Mouse (Mus musculus) common myeloid progenitor, adult 5-6 weeks (primary cell): ENCODE results near the gene Lifr. TPM values are rescaled to one million over a fixed set of nuclear protein-coding genes. Genes with fewer than 3 reads are reported as not detected.

Experiments
- ATAC-seq: replicated peaks from 2 replicates; pipeline ENCODE4 v1.8.0; 2016; ENCODE audit warnings: low read depth, mild to moderate bottlenecking, moderate TSS enrichment, inconsistent platforms; ENCODE audit not compliant: poor library complexity, severe bottlenecking
- total RNA-seq: library from RNA; stranded (forward); fragments of 200-1000, 187-1606 nt; gene quantifications from 2 replicates; pipeline ENCODE4 v1.2.3, GENCODE M21; 2017

Gene Lifr
- total RNA-seq, 1 experiment from 2014 or later = 0.41 TPM

GRCm38 (mm10) chr15:7079631-7080337 lies 10.6 kb upstream of the Lifr start:
- 0 out of 2 replicates have a peak, but pooled peaks have one; percentile 6 for ATAC-seq

DNA sequence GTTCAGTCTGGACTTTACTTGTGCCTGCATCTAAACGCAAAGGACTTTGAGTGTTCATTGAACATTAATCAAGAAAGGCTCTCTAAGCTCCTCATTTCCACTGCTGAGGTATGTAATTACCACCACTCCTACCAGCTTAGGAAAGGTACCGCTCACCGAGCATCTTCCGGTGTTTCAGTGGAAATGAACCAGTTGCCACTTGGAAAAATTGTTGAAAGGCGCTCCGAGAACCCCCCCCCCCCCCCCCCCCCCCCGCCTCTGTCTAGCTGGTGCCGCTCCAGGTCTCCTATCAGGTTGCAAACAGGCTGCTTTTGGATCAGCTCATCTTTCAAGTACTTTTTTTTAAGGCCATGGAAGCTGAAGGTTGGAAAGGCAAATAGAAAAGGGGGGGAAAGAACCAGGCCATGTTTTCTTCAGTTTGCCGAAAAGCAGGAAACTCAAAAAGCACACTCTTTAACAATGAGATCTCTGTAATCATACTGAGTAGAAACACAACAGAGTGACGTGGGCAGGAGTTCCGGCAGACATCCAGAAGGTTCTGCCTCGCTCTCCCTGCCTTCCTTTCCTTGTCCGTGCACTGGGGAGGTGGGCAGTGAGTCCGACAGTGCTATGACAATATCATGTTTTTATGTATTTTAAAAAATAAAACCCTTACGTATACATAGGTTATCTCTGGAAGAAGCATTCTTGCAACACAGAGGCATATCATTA lies 9.3 kb upstream of the Lifr start:
- no peak for ATAC-seq

DNA sequence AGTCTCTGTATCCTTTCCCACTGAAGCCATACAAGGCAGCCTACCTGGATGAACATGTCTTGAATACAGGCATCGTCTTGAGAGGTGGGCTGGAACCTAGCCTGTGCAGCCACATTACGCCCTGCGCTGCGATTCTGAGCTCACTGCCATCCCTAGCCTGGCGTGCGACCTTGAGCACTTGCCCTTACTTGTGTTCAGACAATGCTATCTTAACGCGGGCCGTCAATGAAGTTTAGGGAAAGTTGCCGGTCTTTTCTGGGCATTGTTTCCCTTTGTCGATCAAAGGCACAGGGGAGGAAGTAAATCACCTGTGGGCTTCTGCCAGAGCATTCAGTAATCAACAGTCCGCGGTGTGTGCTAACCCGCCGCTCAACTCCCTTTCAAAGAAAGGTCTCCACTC lies 8.6 kb upstream of the Lifr start:
- no peak for ATAC-seq

- ATAC-seq = no peak
Observed at GRCm38 (mm10) chr15:7082901-7083300, 7.5 kb upstream of the Lifr start.

DNA sequence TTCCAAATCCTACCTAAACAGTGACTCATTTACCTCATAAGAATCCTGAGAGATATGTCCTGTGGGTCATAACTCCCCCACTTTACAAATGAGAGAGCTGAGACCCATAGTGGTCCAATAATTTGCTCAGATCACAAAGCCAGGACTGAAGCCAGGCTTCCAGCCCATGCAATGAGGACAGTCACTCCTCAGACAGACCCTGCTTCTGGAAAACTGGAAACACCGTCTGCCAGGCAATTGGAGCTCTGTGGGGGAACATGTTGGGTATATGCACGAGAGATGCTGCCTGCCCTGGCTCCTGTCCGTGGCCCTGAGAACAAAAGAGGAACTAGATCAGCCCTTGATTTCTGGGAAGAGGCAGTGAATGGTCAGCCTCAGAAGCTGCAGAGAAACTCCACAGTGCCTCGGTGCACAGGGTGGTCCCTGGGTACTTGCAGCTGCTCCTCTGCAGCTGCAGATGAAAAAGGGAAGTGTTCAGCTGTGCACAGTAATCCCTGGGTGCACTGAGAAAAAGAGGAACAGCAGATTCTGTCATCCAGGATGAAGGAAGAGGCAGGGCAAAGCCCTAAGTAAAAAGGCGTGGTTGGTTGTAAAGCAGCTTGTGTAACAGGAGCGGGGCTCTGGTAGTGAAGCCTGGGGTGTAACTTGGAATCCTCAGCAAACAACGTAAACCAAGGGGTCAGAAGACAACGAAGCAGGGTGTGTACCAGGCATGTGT lies 5.5 kb upstream of the Lifr start:
- ATAC-seq = peak; percentile 93

DNA sequence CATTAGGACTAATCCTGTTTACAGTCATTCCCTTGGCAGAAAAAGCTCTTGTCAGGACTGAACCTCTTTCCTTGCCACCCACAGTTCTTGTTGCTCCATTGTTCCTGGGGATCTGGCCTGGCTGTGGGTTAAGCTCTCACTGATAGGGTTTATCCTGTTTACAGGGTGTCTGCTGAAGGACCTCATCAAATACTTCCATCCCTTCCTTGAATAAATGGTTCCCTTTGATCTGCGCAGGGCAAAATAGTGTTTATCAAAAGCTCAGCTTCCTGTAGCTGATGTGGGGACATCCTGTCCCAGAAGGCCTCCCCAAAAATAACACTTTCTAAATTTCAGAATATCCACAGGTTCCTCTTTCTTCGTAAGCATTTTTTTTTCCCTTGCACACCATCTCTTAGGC lies 1.7 kb upstream of the Lifr start:
- peak; percentile 13 for ATAC-seq

DNA sequence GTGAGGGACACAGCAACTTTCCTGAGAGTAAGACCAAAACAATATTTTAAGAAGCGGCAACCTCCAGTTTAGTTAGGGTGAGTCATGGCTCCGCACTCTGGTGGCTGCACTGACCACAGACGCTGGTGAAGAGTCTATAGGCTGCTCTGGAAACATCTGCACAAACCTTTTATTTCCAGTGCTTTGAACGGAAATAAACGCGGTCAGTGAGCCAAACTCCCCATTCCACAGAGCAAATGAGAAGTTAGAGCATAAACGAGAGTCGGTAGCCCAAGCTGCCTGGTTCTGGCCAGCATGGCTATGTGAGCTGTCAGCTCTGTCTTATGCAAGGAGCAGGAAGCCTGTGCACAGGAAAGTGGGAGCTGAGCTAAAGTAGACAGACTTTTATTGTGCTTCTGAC lies 1.9 kb downstream of the Lifr start:
- peak; percentile 91 for ATAC-seq

GRCm38 (mm10) chr15:7099406-7099805 lies 9.0 kb downstream of the Lifr start:
- no peak for ATAC-seq

- ATAC-seq = no peak
Observed at GRCm38 (mm10) chr15:7100226-7100625, 9.8 kb downstream of the Lifr start.

- ATAC-seq = no peak
Observed at GRCm38 (mm10) chr15:7103051-7103450, 12.6 kb downstream of the Lifr start.

- no peak for ATAC-seq
Observed at GRCm38 (mm10) chr15:7105224-7105623, 14.8 kb downstream of the Lifr start.

- ATAC-seq = no peak
Observed at GRCm38 (mm10) chr15:7108160-7108559, 17.7 kb downstream of the Lifr start.

DNA sequence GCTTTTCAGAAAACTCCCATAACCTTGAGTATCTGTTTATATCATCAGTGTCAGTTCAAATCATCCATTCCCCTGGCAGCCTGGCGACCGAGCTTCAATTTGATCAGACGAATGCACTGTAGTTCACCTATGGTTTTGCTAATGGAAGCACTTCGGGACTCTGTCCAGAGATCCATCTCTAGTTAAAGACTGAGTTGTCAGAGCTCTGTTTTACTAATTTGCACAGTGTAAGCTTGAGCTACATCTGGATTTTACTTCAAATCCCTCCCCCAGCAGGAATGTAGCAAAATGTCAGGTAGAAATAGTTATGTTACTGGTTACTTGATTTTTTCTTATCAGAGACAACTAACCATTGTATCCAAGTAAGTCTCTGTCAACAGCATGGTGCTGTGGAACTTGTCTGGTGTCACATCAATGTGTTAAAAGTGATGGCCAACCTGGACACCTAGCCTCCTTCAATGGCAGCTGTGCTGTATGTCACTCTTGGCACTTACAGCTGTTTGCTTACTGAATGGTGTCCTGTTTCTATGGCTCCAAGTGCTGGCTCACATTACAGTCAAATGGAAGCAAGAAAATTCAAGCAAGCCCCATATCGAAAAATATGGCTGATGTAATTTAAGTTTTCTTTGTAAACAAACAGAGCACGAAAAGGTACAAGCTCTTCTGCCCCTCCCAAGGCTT lies 22.0 kb downstream of the Lifr start:
- ATAC-seq = no peak

- ATAC-seq = peak; percentile 99
Observed at GRCm38 (mm10) chr15:7113906-7114305, 23.5 kb downstream of the Lifr start.

- no peak for ATAC-seq
Observed at GRCm38 (mm10) chr15:7115326-7116003, 25.1 kb downstream of the Lifr start.

GRCm38 (mm10) chr15:7116216-7116615 lies 25.8 kb downstream of the Lifr start:
- ATAC-seq = no peak

- no peak for ATAC-seq
Observed at GRCm38 (mm10) chr15:7116699-7117098, 26.3 kb downstream of the Lifr start.

DNA sequence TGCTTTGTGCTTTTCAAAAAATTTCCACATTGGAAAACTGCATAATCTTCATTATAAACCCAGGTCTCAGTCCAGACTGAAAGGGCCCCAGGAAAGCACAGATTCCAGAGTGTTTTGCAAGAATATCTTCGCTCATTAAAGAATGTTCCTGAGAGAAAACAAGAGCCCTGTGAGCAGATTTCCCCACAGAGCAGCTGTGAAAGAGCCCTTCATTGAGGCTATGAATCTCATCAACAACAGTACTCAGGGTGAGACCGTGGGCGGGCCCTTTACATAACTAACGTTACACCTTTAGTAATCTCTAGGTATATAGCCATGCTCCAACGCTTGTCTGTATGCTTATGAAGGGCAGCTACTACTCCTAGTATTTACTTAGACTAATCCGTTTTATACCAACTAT lies 27.5 kb downstream of the Lifr start:
- ATAC-seq = no peak

DNA sequence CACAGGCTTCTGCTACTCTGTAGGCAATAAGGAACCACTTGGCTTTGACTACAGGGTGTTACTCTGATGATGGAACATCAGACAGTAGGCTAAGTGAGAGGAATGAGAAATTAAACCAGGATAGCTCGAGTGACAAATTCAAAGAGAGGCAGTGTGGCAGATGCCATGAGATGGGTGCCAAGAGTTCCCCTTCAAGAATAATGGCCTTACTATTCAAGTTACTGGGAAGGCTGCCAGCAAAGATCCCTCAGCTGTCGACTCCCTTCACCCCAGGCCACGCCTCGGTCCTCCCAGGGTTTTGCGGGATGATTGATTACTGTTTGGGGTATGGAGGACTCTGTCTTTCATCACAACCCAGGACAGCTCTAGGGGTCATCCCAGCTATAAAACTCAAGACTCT lies 28.4 kb downstream of the Lifr start:
- ATAC-seq = no peak

- no peak for ATAC-seq
Observed at GRCm38 (mm10) chr15:7119930-7120512, 29.6 kb downstream of the Lifr start.
